Mouse (Mus musculus) brain, embryonic 14.5 days (tissue): ENCODE data around the gene Xrn2. TPM values are rescaled to one million over a fixed set of nuclear protein-coding genes. Genes with fewer than 3 reads are reported as not detected.

ENCODE experiments used
- DNase-seq: peaks from one replicate; pipeline ENCODE4 v3.0.0-alpha.2; 2011; ENCODE audit warnings: low read depth
- CTCF ChIP-seq: fragments of 200-500 bp; IDR thresholded peaks from 2 replicates; pipeline ENCODE4 v1.5.1; 2012; ENCODE audit warnings: inconsistent platforms, mild to moderate bottlenecking, moderate library complexity, borderline replicate concordance; ENCODE audit not compliant: insufficient read depth, insufficient read length; ENCODE audit errors: extremely low read depth
- POLR2A ChIP-seq: fragments of 200-500 bp; IDR thresholded peaks from 2 replicates; pipeline ENCODE4 v1.6.1; 2012; ENCODE audit warnings: mild to moderate bottlenecking, inconsistent platforms, borderline replicate concordance; ENCODE audit not compliant: poor library complexity, insufficient read depth, insufficient read length, severe bottlenecking; ENCODE audit errors: extremely low read depth
- polyA plus RNA-seq: library from polyadenylated mRNA; depleted of rRNA; stranded (reverse); fragments of >200 nt; gene quantifications from 2 replicates; pipeline ENCODE4 v1.2.3, GENCODE M21; 2012; rRNA removed

Gene Xrn2
- polyA plus RNA-seq, result 54.2 and 55.9 TPM in 2 replicates

- DNase-seq, result peak; percentile 99
- TF ChIP-seq POLR2A (peak; percentile 84; the same call in 1 of the 2 replicates), CTCF (no peak)
Observed at GRCm38 (mm10) chr2:147012623-147013184, at the start of gene Xrn2. Gene Xrn2, plus strand, starts transcription at chr2:147012996.

GRCm38 (mm10) chr2:146975024-146975423 is 37.8 kb upstream of the Xrn2 start:
- TF ChIP-seq CTCF (no peak), POLR2A (no peak)
- no peak for DNase-seq

GRCm38 (mm10) chr2:146975453-146976028 is 37.3 kb upstream of the Xrn2 start:
- no peak for TF ChIP-seq POLR2A
- DNase-seq, result peak; percentile 32

- no peak for DNase-seq
- TF ChIP-seq POLR2A (no peak), CTCF (no peak)
Observed at GRCm38 (mm10) chr2:146982786-146983185, 30.0 kb upstream of the Xrn2 start.

- TF ChIP-seq CTCF (no peak), POLR2A (no peak)
- DNase-seq, result no peak
Observed at GRCm38 (mm10) chr2:146984831-146985230, 28.0 kb upstream of the Xrn2 start.

- no peak for DNase-seq
- TF ChIP-seq POLR2A, result no peak
- no peak for TF ChIP-seq CTCF
Observed at GRCm38 (mm10) chr2:146985807-146986206, 27.0 kb upstream of the Xrn2 start.

GRCm38 (mm10) chr2:146986429-146986828 is 26.4 kb upstream of the Xrn2 start:
- peak; percentile 25 for DNase-seq

GRCm38 (mm10) chr2:147007265-147007664 is 5.5 kb upstream of the Xrn2 start:
- DNase-seq, result no peak
- TF ChIP-seq CTCF (no peak), POLR2A (no peak)

More at GRCm38 (mm10) chr2:146986429-146986828, 26.4 kb upstream of the Xrn2 start:
- TF ChIP-seq POLR2A, result no peak
- no peak for TF ChIP-seq CTCF

- TF ChIP-seq POLR2A, result no peak
- no peak for TF ChIP-seq CTCF
- DNase-seq, result no peak
Observed at GRCm38 (mm10) chr2:147009084-147009483, 3.7 kb upstream of the Xrn2 start.

- no peak for TF ChIP-seq POLR2A
- no peak for TF ChIP-seq CTCF
- DNase-seq, result no peak
Observed at GRCm38 (mm10) chr2:147010141-147010540, 2.7 kb upstream of the Xrn2 start.

- TF ChIP-seq CTCF (no peak), POLR2A (no peak)
Observed at GRCm38 (mm10) chr2:147010952-147011351, 1.8 kb upstream of the Xrn2 start.

GRCm38 (mm10) chr2:147011474-147012140 is 1.2 kb upstream of the Xrn2 start:
- TF ChIP-seq POLR2A (no peak), CTCF (no peak)
- DNase-seq, result no peak

More at GRCm38 (mm10) chr2:147010952-147011351, 1.8 kb upstream of the Xrn2 start:
- DNase-seq, result no peak

GRCm38 (mm10) chr2:147012141-147012622 is 614 bp upstream of the Xrn2 start:
- TF ChIP-seq POLR2A, result no peak
- no peak for TF ChIP-seq CTCF
- DNase-seq, result no peak

GRCm38 (mm10) chr2:147013194-147013969 is 586 bp downstream of the Xrn2 start:
- TF ChIP-seq CTCF, result no peak
- TF ChIP-seq POLR2A, result peak; percentile 41; the same call in 1 of the 2 replicates
- DNase-seq, result peak; percentile 95
